Mouse (Mus musculus): Measurements from ENCODE around the gene Fggy.

- no peak for TF ChIP-seq POLR2A (IDR thresholded peaks at IDR 0.05; ENCODE audit: control insufficient read depth in 1 of 2, insufficient read depth in 1 of 2, low read depth in 1 of 2, low read length in 2 of 2, poor library complexity in 1 of 2)
- no peak for TF ChIP-seq EP300 (IDR thresholded peaks at IDR 0.05; ENCODE audit: low read depth in 1 of 2, low read length in 2 of 2)
- TF ChIP-seq MAFK (IDR thresholded peaks at IDR 0.05; ENCODE audit: borderline replicate concordance, low read depth, low read length) = no peak
- TF ChIP-seq MAX (IDR thresholded peaks at IDR 0.05; ENCODE audit: low read length) = no peak
- TF ChIP-seq UBTF (IDR thresholded peaks at IDR 0.05; ENCODE audit: borderline replicate concordance, insufficient read depth, low read depth, low read length) = no peak
- TF ChIP-seq USF1 (IDR thresholded peaks at IDR 0.05; ENCODE audit: low read depth, low read length) = no peak
- TF ChIP-seq POLR2AphosphoS2 (IDR thresholded peaks at IDR 0.05; ENCODE audit: low read length) = no peak
- no peak for TF ChIP-seq CTCF (IDR thresholded peaks at IDR 0.05 in 2 of 3, conservative IDR thresholded peaks at IDR 0.05 in 1 of 3; ENCODE audit: control insufficient read depth in 1 of 3, insufficient read depth in 1 of 3, low read depth in 2 of 3, low read length in 3 of 3, poor library complexity in 1 of 3, severe bottlenecking in 1 of 3)
- TF ChIP-seq MXI1 (IDR thresholded peaks at IDR 0.05; ENCODE audit: low read depth, low read length) = no peak
Observed at GRCm38 (mm10) chr4:95575411-95575911, 18.2 kb downstream of the Fggy start.
